Mouse (Mus musculus) forebrain, embryonic 16.5 days (tissue): ENCODE data around the gene Gm19345. TPM values are rescaled to one million over a fixed set of nuclear protein-coding genes. Genes with fewer than 3 reads are reported as not detected.
A peak's percentile ranks its signal among the peaks of the same experiment; 100 is the strongest.

Experiments
- ATAC-seq: fragments of 200-750 bp; cut with Nextera tagmentation; 2 replicates; pipeline ENCODE4 v1.8.0; 2017; ENCODE audit warnings: mild to moderate bottlenecking, moderate library complexity
- H3K27ac ChIP-seq: fragments of 300-500 bp; sonication (generic); 2 replicates; pipeline ENCODE4 v1.5.1; 2014; ENCODE audit warnings: low read length, control low read depth
- H3K27me3 ChIP-seq: fragments of 300-500 bp; sonication (generic); replicated peaks from 2 replicates; pipeline ENCODE4 v1.6.1; 2014; ENCODE audit warnings: low read length; ENCODE audit not compliant: control insufficient read depth, insufficient read depth
- H3K36me3 ChIP-seq: fragments of 300-500 bp; sonication (generic); 2 replicates; pipeline ENCODE4 v1.6.1; 2014; ENCODE audit not compliant: control insufficient read depth, insufficient read depth
- H3K4me1 ChIP-seq: fragments of 300-500 bp; sonication (generic); replicated peaks from 2 replicates; pipeline ENCODE4 v1.6.1; 2014; ENCODE audit warnings: low read length; ENCODE audit not compliant: control insufficient read depth, insufficient read depth
- H3K4me2 ChIP-seq: fragments of 300-500 bp; sonication (generic); 2 replicates; pipeline ENCODE4 v1.6.1; 2014; ENCODE audit warnings: mild to moderate bottlenecking, low read length, control low read depth
- H3K4me3 ChIP-seq: fragments of 300-500 bp; sonication (generic); replicated peaks from 2 replicates; pipeline ENCODE4 v1.5.1; 2014; ENCODE audit warnings: mild to moderate bottlenecking, low read length, control low read depth
- H3K9ac ChIP-seq: fragments of 300-500 bp; sonication (generic); replicated peaks from 2 replicates; pipeline ENCODE4 v1.6.1; 2014; ENCODE audit warnings: low read depth, low read length, control low read depth
- H3K9me3 ChIP-seq: fragments of 300-500 bp; sonication (generic); 2 replicates; pipeline ENCODE4 v1.6.1; 2016; ENCODE audit warnings: low read length; ENCODE audit not compliant: control insufficient read depth
- WGBS: fragments of 180-500 bp; shearing (Covaris S2); extraction: QIAGEN DNeasy Blood & Tissue Kit; methylation state at CpG from one replicate; pipeline ENCODE4 v1.1.7; 2014; 5-methylcytosine and 5-hydroxymethylcytosine counted together
- polyA plus RNA-seq: library from polyadenylated mRNA; unstranded; fragments of >200 nt; fragmentation: Nextera tagmentation; extraction: Ambion mirVana; gene quantifications from 2 replicates; pipeline ENCODE4 v1.2.1, GENCODE M21; 2015

Gm19345 gene
- polyA plus RNA-seq, 1 experiment from 2014 or later = 11.8 TPM

DNA sequence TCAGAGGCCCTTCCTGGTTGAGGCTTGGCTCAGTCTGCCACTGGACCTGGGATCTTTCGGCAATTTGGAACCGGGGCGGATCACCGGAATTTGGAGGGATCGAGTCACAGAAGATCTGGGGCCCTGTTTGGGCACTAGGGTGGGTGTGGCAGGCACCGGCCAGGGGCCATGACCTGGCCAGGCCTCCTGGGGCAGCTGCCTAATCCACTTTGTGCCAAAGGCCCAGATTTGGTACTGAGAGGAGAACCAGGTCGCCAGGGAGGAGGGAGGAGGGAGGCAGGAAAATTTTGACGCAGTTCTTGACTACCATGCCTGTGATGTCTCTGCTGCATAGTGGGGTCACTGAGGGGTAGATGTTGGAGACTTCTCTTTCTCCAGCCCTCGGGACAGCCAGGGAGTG lies 9.4 kb downstream of the Gm19345 start, which contains the start of gene Ceacam16:
TSS of gene Ceacam16 (minus strand) at position 101 of the 400 bp plus-strand sequence.
- H3K27me3 ChIP-seq = no peaks in the 10 kb centered on the region
- no peak within 1 kb of the TSS for H3K4me2 ChIP-seq
- no peak within 1 kb of the TSS for H3K27ac ChIP-seq
- H3K4me1 ChIP-seq = no peaks in the 10 kb centered on the region
- H3K9ac ChIP-seq = no peak within 1 kb of the TSS
- no peak within 1 kb of the TSS for H3K4me3 ChIP-seq
- H3K36me3 ChIP-seq = no peaks in the 10 kb centered on the region
- ATAC-seq = no peak
- no peaks in the 10 kb centered on the region for H3K9me3 ChIP-seq
- WGBS = 83% methylated on average over 9 of the region's 9 CpGs

DNA sequence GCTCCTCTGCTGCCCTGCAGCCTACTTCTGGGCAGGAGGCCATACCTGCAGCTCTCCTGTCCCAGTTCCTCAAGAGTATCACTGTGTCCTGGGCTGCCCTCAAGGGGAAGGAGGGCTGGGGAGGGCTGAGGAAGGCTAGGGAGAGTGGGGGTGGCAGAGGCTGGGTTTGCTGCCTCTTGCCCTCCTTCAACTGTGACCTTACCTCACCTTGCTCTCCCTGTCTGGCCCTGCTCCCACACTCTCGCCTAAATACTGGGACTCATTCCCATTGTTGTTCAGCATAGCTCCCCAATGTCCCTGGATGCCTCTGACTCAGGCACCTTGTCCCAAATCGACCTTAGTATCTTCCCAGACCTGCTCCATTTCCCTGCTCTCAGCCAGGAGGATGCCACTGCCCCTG lies 12.4 kb downstream of the Gm19345 start:
- no peak overlapping the region for H3K4me2 ChIP-seq

DNA sequence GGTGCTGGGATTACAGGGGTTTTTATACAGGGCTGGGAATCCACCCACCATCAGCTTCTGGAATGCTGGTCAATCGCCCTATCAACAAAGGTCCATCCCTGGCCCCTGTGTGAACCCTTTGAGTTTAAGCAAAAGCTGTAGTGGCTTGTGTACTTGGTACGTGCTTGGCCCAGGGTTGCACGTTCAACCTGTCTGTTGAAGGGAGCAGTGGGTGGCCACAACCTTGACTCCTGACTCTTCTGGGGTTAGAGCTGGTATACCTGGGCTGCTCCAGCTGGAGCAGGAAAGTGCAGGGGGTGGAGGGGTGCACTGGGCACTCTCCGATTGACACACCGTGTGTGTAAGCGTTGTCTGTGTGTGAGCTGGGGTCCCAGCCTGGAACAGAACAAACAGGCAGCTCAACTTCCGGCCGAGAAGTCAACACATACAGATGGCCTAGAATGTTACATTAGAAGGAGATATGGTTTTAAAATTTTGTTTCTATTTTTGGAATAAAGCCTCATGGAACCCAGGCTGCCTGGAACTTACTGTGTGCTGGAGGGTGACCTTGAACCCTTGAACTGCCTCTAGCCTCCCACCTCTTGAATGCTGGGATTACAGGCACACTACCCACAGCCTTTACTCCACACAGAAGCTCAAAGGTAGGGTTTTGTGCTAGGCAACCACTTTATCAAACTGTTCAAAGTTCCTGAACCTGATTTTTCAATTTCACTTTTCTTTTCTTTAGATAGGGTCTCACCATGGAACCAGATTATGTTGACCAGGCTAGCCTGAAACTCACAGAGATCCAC lies 13.6 kb downstream of the Gm19345 start:
- no peak for ATAC-seq
- no peaks in the 10 kb centered on the region for H3K27me3 ChIP-seq
- no peak overlapping the region for H3K4me3 ChIP-seq
- H3K36me3 ChIP-seq = no peaks in the 10 kb centered on the region
- no peaks in the 10 kb centered on the region for H3K4me1 ChIP-seq
- H3K9me3 ChIP-seq = no peaks in the 10 kb centered on the region
- whole genome bisulfite sequencing = 82% methylated on average over 8 of the region's 8 CpGs
- H3K4me2 ChIP-seq = no peak overlapping the region
- H3K9ac ChIP-seq = no peak overlapping the region
- H3K27ac ChIP-seq = no peak overlapping the region

More for the DNA sequence above, 12.4 kb downstream of the Gm19345 start:
- H3K9me3 ChIP-seq = no peaks in the 10 kb centered on the region
- no peak for ATAC-seq
- WGBS = 30% methylated on average over 2 of the region's 2 CpGs
- no peak overlapping the region for H3K4me3 ChIP-seq
- H3K4me1 ChIP-seq = no peaks in the 10 kb centered on the region
- H3K27me3 ChIP-seq = no peaks in the 10 kb centered on the region
- no peak overlapping the region for H3K9ac ChIP-seq
- H3K36me3 ChIP-seq = no peaks in the 10 kb centered on the region
- no peak overlapping the region for H3K27ac ChIP-seq

DNA sequence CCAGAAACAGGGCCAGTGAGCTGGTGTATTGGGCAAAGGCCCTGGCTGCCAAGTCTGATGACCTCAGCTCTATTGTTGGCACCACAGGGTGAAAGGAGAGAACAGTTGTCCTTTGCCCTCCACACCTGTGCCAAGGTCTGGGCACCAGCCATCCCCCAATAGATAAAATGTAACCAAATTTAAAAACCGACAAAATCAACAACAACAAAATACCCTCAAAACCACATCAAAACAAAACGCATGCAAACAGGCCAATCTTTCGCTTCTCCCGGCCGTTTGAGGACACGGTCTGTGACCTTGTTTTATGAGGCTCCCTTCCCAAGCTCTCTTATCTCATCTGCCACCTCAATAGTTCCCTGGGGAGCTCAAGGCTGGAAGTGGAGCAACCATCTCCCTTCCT lies 14.7 kb downstream of the Gm19345 start:
- no peaks in the 10 kb centered on the region for H3K9me3 ChIP-seq
- no peak overlapping the region for H3K4me3 ChIP-seq
- H3K36me3 ChIP-seq = no peaks in the 10 kb centered on the region
- H3K4me1 ChIP-seq = no peaks in the 10 kb centered on the region
- ATAC-seq = no peak
- no peak overlapping the region for H3K9ac ChIP-seq
- H3K4me2 ChIP-seq = no peak overlapping the region
- H3K27me3 ChIP-seq = no peaks in the 10 kb centered on the region
- H3K27ac ChIP-seq = no peak overlapping the region
- 90% methylated on average over 6 of the region's 6 CpGs for WGBS

DNA sequence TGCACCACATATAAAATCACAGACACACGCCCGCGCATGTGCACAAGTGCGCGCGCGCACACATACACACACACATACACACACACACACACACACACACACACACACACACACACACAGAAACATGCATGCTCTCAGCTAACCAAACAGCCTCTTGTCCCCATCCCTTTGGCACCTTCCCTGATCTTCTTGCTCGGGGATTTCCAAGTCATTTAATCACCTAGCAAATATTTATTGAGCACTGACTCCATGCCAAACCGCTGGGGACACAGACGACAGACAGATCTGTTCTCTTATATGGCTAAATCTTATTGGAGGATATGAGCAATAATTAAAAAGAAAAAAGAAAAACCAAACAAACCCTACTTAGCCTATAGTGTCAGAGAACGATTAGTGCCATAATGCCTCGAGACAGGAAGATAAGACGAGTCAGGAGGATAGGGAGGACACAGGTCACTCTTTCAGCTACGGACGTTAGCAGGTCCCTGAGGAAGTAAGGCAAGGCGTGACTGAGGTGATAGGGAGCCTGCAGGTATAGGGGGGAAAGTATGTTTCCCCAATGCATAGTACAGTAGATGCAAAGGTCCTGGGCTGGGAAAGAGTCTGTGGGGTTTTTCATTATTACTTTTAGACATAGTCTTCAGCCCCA lies 16.1 kb downstream of the Gm19345 start:
- no peak overlapping the region for H3K9ac ChIP-seq
- H3K9me3 ChIP-seq = no peaks in the 10 kb centered on the region
- H3K4me2 ChIP-seq = no peak overlapping the region
- H3K4me3 ChIP-seq = no peak overlapping the region
- H3K27ac ChIP-seq = no peak overlapping the region
- 89% methylated on average over 16 of the region's 16 CpGs for WGBS
- no peaks in the 10 kb centered on the region for H3K27me3 ChIP-seq
- no peak for ATAC-seq
- H3K4me1 ChIP-seq = no peaks in the 10 kb centered on the region
- no peaks in the 10 kb centered on the region for H3K36me3 ChIP-seq

DNA sequence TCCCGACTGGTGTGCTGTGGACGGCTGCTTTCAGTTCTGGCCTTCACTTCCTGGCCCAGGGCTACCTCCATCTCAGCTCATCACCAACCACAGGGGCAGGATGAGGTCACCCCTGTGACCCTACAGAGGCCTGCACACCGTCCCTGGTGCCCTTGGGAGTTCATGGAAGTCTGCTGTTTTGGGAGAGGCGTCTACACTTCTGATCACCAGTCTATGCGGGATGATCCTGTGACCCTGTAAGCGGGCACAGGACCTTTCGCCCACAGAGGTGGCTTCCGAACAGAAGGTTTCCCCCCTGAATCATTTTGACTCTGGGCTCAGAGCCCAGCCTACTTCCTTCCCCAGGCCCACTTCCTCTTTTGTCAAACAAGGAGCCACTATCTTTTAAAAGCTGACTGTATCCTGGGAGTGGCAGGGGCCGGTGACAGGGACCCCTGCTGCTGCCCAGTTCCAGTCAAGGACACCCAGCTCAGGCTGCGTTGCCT lies 19.4 kb downstream of the Gm19345 start:
- H3K4me1 ChIP-seq = no peaks in the 10 kb centered on the region
- H3K27ac ChIP-seq = no peak overlapping the region
- H3K4me2 ChIP-seq = no peak overlapping the region
- H3K9me3 ChIP-seq = no peaks in the 10 kb centered on the region
- no peaks in the 10 kb centered on the region for H3K36me3 ChIP-seq
- no peak overlapping the region for H3K4me3 ChIP-seq
- no peaks in the 10 kb centered on the region for H3K27me3 ChIP-seq
- H3K9ac ChIP-seq = no peak overlapping the region
- no peak for ATAC-seq
- WGBS = 71% methylated on average over 10 of the region's 10 CpGs

DNA sequence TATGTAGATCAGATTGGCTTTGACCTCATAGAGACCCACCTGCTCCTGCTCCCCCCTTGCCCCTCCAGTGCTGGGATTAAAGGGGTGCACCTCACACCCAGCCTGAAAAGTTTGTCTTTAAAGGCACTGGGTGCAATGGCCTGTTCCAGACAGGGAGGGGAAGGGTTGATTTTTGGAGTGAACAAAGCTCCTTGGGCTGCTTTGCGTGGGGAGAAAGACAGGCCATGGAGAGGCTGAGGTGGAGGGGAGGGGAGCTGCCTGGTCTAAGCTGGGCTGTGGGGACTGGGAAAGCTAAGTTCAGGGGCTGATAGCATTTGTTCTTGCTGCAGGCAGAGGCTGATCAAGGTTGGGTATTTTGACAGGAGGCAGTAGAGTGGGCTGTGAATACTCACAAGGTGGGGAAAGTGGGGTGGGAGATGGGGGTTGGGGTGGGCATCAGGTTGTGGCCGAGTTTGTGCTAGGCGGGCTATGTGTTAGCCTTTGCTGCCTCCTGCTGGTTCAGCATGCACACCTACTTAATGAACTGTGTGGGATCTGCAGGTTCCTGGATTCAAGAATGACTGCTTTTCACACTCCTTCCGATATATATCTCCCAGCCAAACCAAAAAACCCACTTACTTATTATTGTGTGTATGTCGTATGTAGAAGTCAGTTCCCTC lies 20.3 kb downstream of the Gm19345 start:
- H3K4me3 ChIP-seq = no peak overlapping the region
- H3K27me3 ChIP-seq = no peaks in the 10 kb centered on the region
- no peak overlapping the region for H3K9ac ChIP-seq
- no peak for ATAC-seq
- H3K4me2 ChIP-seq = no peak overlapping the region
- H3K36me3 ChIP-seq = no peaks in the 10 kb centered on the region
- H3K4me1 ChIP-seq = no peaks in the 10 kb centered on the region
- no peak overlapping the region for H3K27ac ChIP-seq
- 40% methylated on average over 5 of the region's 5 CpGs for WGBS
- H3K9me3 ChIP-seq = no peaks in the 10 kb centered on the region

DNA sequence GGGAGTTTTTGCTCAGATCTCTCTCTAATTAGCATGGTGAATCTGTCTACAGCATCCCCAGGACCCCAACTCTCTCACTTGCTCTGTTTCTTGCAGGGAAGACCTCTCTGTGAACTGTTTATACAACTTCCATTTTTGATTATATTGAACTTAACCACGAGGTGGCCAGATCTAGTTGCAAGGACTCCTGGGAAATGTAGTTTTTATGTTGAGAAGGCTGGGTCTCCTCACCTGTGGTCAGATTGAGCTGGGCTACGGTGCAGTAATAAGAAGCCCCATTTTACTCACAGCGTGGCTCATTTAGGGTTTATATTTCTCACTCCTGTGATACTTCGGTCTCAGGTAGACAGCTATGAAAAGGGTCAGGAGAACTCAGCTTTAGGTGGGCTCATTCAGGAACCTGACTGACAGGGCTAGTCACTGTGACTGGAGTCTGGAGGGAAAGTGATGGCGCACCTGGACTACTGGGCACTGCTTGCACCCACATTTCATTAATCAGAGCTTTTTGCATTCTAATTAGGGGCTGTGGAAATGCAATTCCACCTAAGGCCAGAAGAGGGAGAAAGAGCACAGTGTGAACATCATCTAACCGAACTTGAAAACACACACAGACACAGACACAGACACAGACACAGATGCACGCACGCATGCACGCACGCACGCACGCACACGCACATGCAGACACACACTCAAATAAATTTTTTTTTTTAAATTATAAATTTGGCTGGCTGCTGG lies 24.3 kb downstream of the Gm19345 start:
- no peaks in the 10 kb centered on the region for H3K4me1 ChIP-seq
- H3K9me3 ChIP-seq = no peaks in the 10 kb centered on the region
- no peaks in the 10 kb centered on the region for H3K27me3 ChIP-seq
- no peak overlapping the region for H3K4me2 ChIP-seq
- peak; percentile 64 for ATAC-seq
- H3K9ac ChIP-seq = no peak overlapping the region
- no peak overlapping the region for H3K27ac ChIP-seq
- 50% methylated on average over 13 of the region's 13 CpGs for WGBS
- H3K4me3 ChIP-seq = no peak overlapping the region
- H3K36me3 ChIP-seq = no peaks in the 10 kb centered on the region
